Mouse (Mus musculus) lung, postnatal 36 days (tissue): ENCODE results near the gene Gm11037.

Experiments used
- DNase-seq: peaks from one replicate; pipeline ENCODE4 v3.0.0; 2022; ENCODE audit warnings: mixed read lengths

The Gm11037 gene

GRCm38 (mm10) chr2:131154036-131154435 is 20.7 kb downstream of the Gm11037 start:
- DNase-seq, result no peak

GRCm38 (mm10) chr2:131156987-131157386 is 23.7 kb downstream of the Gm11037 start:
- no peak for DNase-seq

DNA sequence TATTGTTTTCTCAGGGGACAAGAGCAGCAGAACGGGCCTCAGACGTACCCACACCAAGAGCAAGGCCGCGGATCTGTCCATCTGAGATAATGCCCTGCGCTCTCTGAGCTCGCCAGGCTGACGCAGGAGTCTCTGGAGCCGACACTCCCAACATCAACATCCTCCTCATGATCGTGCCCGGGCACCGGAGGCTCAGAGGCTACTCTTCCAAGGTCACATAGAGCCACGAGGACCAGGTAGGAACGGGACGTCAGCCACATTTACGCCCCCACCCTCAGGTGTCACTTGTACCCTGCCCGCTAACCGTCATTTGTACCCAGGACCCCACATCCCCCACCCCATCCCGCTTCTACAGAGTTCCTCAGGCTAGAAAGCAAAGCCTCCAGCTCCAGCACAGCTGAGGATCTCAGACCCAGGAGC is 26.2 kb downstream of the Gm11037 start:
- DNase-seq, result peak; percentile 57

DNA sequence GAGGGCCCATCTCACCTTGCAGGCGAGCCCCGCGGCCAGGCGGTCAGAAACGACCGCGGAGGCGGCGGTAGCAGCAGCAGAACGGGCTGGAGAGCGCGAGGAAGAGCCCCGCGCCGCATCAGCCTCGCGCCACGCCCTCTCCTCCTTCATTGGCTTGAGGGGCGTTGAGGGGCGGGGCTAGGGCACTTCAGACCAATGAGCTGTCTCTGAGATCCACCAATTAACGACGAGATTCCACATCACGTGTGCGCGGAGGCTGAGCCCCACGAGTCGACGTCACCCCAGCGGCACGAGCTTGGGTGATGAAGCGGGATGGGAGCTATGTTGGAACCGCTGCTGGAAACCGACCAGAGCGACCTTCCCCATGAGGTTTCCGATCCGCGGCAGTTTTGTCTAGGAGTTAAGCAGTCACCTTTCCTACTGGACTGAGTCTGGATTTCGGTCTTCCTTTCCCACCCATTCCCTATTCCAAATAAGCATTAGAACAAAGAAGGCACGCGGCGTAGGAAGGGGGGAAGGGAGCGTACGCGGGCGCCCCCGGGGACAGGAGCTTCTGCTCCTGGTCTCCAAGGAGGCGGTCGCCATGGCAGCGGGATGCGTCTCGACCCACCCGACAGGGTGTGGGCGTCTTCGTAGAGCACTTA is 26.8 kb downstream of the Gm11037 start, which contains the start of gene 1700037H04Rik:
TSS of gene 1700037H04Rik (minus strand) at position 144 of the 644 bp plus-strand sequence.
- peak; percentile 99 for DNase-seq

GRCm38 (mm10) chr2:131160671-131161111 is 27.4 kb downstream of the Gm11037 start:
- DNase-seq, result peak; percentile 65

DNA sequence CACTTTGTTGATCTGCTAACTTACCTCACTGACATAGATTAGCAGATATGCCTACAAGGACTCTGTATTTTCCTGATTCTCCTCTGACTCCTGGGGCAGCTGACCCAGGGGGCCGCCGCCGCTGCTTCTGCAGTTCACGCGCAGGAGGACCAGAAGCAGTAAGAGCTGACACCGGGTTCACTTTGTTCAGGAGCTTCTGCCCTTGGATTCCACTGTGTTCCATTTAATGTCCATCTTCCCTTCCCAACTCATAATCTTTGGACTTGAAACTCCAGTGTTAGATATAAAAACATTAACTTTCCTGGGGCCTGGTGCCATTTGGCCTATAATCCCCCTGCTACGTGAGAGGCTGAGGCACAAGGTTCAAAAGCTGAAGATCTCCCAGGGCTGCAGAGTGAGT is 30.6 kb downstream of the Gm11037 start:
- DNase-seq, result no peak

DNA sequence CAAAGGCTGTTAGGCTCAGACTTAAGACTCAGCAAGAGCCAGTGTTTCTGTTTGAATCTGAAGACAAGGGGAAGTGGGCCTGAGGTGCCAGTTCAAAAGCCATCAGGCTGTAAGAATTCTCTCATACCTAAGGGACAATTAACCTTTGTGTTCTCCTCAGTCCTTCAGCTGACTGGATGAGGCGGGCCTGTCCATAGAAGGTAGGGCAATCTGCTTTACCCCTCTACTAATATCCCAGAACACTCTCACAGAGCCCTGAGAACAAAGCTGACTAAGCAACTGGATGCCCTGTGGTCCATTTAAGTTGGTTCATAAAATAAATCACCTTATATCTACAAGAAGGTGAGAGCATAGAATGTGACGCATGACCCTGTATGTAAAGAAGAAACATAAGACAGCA is 32.9 kb downstream of the Gm11037 start:
- DNase-seq, result no peak

DNA sequence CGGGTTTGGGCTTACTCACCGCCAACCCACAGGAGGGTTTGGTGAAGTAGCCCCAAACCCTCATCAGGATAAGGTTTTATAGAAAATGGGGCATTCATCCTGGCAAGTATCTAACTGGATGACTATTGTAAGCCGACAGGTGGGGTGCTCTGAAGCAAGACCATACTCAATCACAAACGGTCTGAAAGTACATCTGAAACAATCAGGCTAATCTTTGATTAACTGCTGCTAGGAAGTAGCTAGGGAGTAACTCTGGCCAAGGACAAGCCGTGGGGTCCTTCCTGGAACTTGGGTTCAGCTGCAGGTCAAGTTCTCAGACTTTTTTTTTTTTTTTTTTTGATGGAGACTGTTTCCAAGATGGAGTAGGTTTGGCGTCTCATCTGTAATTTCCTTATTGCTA is 34.7 kb downstream of the Gm11037 start:
- DNase-seq, result no peak

GRCm38 (mm10) chr2:131168914-131169313 is 35.6 kb downstream of the Gm11037 start:
- DNase-seq, result no peak

GRCm38 (mm10) chr2:131170936-131171335 is 37.6 kb downstream of the Gm11037 start:
- no peak for DNase-seq

DNA sequence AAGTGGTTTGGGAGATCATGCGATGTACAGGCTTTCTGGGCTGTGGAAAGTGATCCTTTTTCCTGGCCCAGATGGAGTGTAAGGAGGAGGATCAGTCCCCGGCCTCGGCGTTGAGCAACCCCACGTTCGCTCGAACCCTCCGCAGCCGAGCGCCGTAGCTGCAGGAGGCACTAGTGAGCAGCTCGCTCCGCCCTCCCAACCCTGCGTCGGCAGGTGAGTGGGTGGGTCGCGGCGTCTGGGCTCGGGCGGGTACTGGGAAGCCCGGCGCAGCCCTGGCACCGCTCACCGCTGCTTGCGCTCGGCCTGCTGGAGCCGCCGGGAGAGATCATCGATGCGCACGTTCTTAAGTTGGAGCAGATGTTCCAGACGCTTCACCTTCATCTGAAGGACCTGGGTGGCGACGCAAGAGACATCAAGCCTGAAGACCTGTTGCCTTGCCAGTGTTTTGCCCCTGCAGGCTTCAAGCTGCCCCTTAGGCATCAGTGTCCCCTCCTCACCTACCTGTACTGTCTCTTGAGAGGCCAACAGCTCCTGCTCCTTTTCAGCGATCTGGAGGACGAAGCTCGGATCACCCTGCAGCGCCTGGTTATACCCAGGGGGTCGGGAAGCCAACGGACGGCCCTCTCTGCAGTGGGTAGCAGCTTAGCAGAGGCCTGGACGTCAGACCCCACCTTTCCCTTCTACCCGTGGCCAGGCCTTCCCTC is 38.3 kb downstream of the Gm11037 start:
- DNase-seq, result peak; percentile 84

GRCm38 (mm10) chr2:131172322-131172721 is 39.0 kb downstream of the Gm11037 start:
- no peak for DNase-seq

DNA sequence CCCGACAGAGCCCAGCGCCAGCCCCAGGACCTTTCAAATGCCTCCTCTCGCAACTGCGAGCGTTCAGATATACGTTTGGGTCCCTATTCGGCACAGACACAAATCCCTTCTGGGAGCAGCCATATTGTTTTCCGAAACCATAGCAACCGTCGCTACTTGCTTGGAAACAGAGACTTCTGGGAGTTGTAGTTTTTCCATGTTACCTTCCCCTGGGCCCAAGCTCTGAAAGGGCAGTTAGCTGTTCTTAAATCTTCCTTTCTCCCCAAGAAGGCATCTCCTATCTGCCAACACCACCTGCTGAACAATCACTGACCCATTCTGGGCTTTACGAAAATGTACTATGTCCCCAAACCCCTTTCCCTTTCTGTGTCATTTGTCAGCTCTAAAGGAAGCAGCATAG is 41.4 kb downstream of the Gm11037 start:
- peak; percentile 89 for DNase-seq

- DNase-seq, result no peak
These were observed 42.1 kb downstream of the Gm11037 start for GRCm38 (mm10) chr2:131175286-131175944.

- DNase-seq, result no peak
These were observed 42.6 kb downstream of the Gm11037 start for GRCm38 (mm10) chr2:131175945-131176309.

- DNase-seq, result peak; percentile 85
These were observed 43.2 kb downstream of the Gm11037 start for GRCm38 (mm10) chr2:131176491-131176890.

DNA sequence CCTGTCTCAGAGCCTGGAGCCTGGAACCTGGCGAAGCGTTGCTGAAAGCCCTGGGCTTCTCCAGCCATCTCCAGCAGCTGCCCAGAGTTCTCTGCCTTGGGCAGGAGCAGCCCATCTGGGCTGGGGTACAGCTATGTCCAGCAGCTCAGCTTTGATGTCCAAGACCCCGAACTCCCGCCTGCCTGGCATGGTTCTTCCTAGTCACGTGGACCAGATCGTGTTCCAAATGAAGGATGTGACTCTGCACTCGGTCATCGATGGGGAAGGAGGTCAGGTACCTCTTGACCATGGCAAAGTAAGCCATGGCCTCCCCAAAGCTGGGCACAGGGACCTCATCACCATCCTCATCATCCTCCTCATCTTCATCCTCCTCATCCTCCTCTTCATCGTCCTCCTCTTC is 44.6 kb downstream of the Gm11037 start:
- DNase-seq, result no peak

DNA sequence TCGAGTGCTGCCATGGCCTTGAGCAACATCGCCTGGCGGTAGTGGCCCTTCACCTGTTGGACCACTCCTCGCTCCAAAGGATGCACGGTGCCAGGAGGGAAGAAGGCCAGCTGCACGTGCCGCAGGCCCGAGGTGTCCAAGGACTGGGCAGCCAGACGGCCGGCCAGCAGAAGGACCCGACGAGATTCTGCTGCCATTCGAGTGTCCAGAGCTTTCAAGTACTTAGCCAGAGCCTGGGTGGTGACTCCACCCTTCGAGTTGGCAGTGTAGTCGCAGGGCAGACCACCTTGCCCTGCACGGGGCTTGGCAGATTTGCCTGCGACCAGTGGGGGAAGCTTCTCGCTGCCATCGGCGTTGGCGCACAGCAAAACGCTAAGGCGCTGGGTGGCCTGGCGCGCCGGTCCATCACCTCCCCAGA is 45.5 kb downstream of the Gm11037 start:
- no peak for DNase-seq

DNA sequence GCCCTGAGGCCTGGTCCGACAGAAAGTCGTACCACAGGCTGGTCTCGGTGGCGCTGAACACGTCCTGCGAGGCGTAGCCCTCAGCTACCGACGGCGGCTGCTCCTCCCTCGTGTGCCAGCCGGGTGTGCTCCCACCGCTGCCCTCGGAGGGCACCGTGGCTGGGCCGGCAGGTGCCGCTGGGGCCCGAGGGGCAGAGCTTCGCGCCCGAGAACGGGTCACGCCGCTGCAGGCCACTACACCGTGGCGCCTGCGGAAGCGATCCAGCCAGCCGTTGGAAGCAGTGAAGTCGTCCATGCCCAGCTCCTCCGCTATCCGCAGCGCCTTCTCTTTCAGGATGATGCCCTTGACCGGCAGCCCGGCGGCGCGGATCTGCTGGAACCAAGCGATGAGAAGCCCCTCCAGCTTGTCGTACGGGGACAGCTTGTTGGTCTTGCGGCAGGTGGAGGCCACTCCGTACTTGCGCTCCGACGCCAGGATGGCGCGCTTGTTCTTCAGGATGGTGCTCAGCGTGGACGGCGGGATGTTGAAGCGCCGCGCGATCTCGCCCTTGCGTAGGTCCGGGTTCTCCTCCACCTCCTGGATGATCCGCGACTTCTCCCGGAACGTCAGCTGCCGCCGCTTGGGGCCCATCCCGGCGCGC is 46.1 kb downstream of the Gm11037 start:
- DNase-seq, result peak; percentile 57

DNA sequence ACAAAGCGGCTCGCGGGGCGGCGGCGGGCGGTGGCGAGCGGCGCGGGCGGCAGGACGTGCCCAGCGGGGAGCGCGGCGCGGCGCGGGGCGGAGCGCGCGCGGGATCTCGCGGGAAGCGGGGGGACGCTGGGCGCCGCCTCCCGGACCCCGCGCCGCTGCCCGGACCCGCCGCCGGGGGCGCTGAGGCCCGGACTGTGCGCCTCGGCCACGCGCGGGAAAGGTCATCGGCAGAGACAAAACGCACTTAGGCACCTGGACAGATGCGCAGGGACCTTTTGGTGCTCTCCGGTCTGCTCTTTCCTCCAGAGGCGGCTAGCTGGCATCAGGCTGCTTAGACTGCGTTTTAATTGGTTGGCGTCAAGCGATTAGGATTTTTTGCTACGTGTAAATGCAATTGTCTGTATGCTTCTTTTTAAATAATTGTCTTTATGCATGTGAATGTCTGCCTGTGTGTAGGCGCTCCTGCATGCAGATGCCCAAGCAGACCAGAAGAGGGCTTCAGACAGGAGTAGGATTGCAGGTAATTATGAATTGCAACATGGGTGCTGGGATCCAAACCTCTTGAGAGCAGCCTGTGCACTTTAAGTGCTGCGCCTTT is 46.8 kb downstream of the Gm11037 start, which contains the start of gene Cenpb:
TSS of gene Cenpb (minus strand) at position 78 of the 598 bp plus-strand sequence.
- peak; percentile 86 for DNase-seq
